Mouse (Mus musculus) small intestine, adult 2 months (tissue): ENCODE results near the gene Arl6ip5.

Experiments used
- CTCF ChIP-seq: fragments of 200-500 bp; IDR thresholded peaks from 2 replicates; pipeline ENCODE4 v1.5.1; 2012; ENCODE audit warnings: low read depth, mild to moderate bottlenecking, control low read depth, inconsistent platforms, low read length, moderate library complexity, mixed read lengths; ENCODE audit not compliant: insufficient replicate concordance, insufficient read length; ENCODE audit errors: extremely low read depth
- POLR2A ChIP-seq: fragments of 200-500 bp; IDR thresholded peaks from 2 replicates; pipeline ENCODE4 v1.6.1; 2012; ENCODE audit warnings: low read depth, mild to moderate bottlenecking, control low read depth, inconsistent platforms, low read length, moderate library complexity

GRCm38 (mm10) chr6:97245200-97245599 is 34.7 kb downstream of the Arl6ip5 start:
- no peak for TF ChIP-seq CTCF
- no peak for TF ChIP-seq POLR2A
